Mouse (Mus musculus) lung, adult 2 months (tissue): ENCODE measurements around the gene Dmwd. TPM values are rescaled to one million over a fixed set of nuclear protein-coding genes. Genes with fewer than 3 reads are reported as not detected.
A peak's percentile ranks its signal among the peaks of the same experiment; 100 is the strongest.

Source experiments
- DNase-seq: peaks from one replicate; pipeline ENCODE4 v3.0.0; 2022
- H3K4me1 ChIP-seq: fragments of 200-500 bp; 2 replicates; pipeline ENCODE4 v1.6.1; 2011; ENCODE audit warnings: low read length; ENCODE audit not compliant: control insufficient read depth, insufficient read depth
- H3K4me3 ChIP-seq: fragments of 200-500 bp; replicated peaks from 2 replicates; pipeline ENCODE3; 2011; ENCODE audit warnings: low read depth, mild to moderate bottlenecking, control low read depth, low read length; ENCODE audit errors: extremely low read depth
- CTCF ChIP-seq: fragments of 200-500 bp; IDR thresholded peaks from 2 replicates; pipeline ENCODE4 v1.5.1; 2011; ENCODE audit warnings: mild to moderate bottlenecking, low read length, control low read depth; ENCODE audit not compliant: insufficient read depth
- POLR2A ChIP-seq: fragments of 200-500 bp; IDR thresholded peaks from 2 replicates; pipeline ENCODE4 v1.6.1; 2011; ENCODE audit warnings: low read depth, mild to moderate bottlenecking, control low read depth, low read length, borderline replicate concordance; ENCODE audit errors: extremely low read depth
- WGBS: fragments of 180-500 bp; shearing (Covaris S2); methylation state at CpG from one replicate; pipeline ENCODE4 v1.1.7; 2018; 5-methylcytosine and 5-hydroxymethylcytosine counted together
- polyA plus RNA-seq: library from polyadenylated mRNA; depleted of rRNA; stranded (reverse); fragments of >200 nt; gene quantifications from 2 replicates; pipeline ENCODE4 v1.2.3, GENCODE M21; 2012

The Dmwd gene
- polyA plus RNA-seq, 1 experiment: 101 TPM

- 45% methylated on average over 4 of the region's 4 CpGs for WGBS
- no peak for DNase-seq
- no peaks in the 10 kb centered on the region for H3K4me1 ChIP-seq
- H3K4me3 ChIP-seq: no peak overlapping the region
- TF ChIP-seq CTCF (no peak), POLR2A (no peak)
These were observed 24.9 kb upstream of the Dmwd start for GRCm38 (mm10) chr7:19051161-19051560.

- H3K4me1 ChIP-seq: no peaks in the 10 kb centered on the region
- WGBS: 89% methylated on average over 15 of the region's 15 CpGs
- no peak for DNase-seq
- TF ChIP-seq POLR2A (no peak), CTCF (no peak)
- H3K4me3 ChIP-seq: no peak overlapping the region
These were observed 23.5 kb upstream of the Dmwd start for GRCm38 (mm10) chr7:19052345-19053135.

- H3K4me3 ChIP-seq: no peak overlapping the region
- DNase-seq: no peak
- TF ChIP-seq POLR2A: no peak
- H3K4me1 ChIP-seq: no peaks in the 10 kb centered on the region
- WGBS: 84% methylated on average over 7 of the region's 7 CpGs
These were observed 22.9 kb upstream of the Dmwd start for GRCm38 (mm10) chr7:19053136-19053532.

GRCm38 (mm10) chr7:19054047-19054776, 21.8 kb upstream of the Dmwd start, which contains the start of gene Rsph6a:
Gene Rsph6a, plus strand, starts transcription at chr7:19054690.
- TF ChIP-seq CTCF: peak; percentile 42
- TF ChIP-seq POLR2A: no peak
- H3K4me3 ChIP-seq: no peak within 1 kb of the TSS
- WGBS: 51% methylated on average over 33 of the region's 33 CpGs
- DNase-seq: no peak
- no peaks in the 10 kb centered on the region for H3K4me1 ChIP-seq

GRCm38 (mm10) chr7:19054777-19055076, 21.3 kb upstream of the Dmwd start:
- 77% methylated on average over 9 of the region's 9 CpGs for WGBS
- DNase-seq: no peak
- TF ChIP-seq POLR2A (no peak), CTCF (no peak)
- H3K4me3 ChIP-seq: no peak overlapping the region
- no peaks in the 10 kb centered on the region for H3K4me1 ChIP-seq

GRCm38 (mm10) chr7:19055108-19055507, 20.9 kb upstream of the Dmwd start:
- DNase-seq: no peak
- WGBS: 85% methylated on average over 8 of the region's 8 CpGs
- TF ChIP-seq CTCF (no peak), POLR2A (no peak)
- no peaks in the 10 kb centered on the region for H3K4me1 ChIP-seq
- no peak overlapping the region for H3K4me3 ChIP-seq

- no peak for TF ChIP-seq CTCF
- TF ChIP-seq POLR2A: no peak
- no peak for DNase-seq
- 66% methylated on average over 10 of the region's 10 CpGs for WGBS
- Histone ChIP-seq H3K4me1 (no peaks in the 10 kb centered on the region), H3K4me3 (no peak overlapping the region)
These were observed 18.6 kb upstream of the Dmwd start for GRCm38 (mm10) chr7:19057405-19057804.

GRCm38 (mm10) chr7:19065896-19066295, 10.1 kb upstream of the Dmwd start:
- no peaks in the 10 kb centered on the region for H3K4me1 ChIP-seq
- 49% methylated on average over 13 of the region's 13 CpGs for WGBS
- DNase-seq: no peak
- TF ChIP-seq CTCF (no peak), POLR2A (no peak)
- no peak overlapping the region for H3K4me3 ChIP-seq

- no peaks in the 10 kb centered on the region for H3K4me1 ChIP-seq
- no peak overlapping the region for H3K4me3 ChIP-seq
- TF ChIP-seq POLR2A: no peak
- no peak for DNase-seq
- WGBS: 39% methylated on average over 14 of the region's 14 CpGs
These were observed 9.0 kb upstream of the Dmwd start for GRCm38 (mm10) chr7:19067063-19067462.

GRCm38 (mm10) chr7:19067935-19068334, 8.1 kb upstream of the Dmwd start:
- H3K4me1 ChIP-seq: no peaks in the 10 kb centered on the region
- no peak for DNase-seq
- TF ChIP-seq POLR2A (no peak), CTCF (no peak)
- no peak overlapping the region for H3K4me3 ChIP-seq
- 63% methylated on average over 13 of the region's 14 CpGs for WGBS
